Mouse (Mus musculus) embryonic facial prominence, embryonic 15.5 days (tissue): ENCODE data around the gene Dennd5a. TPM values are rescaled to one million over a fixed set of nuclear protein-coding genes. Genes with fewer than 3 reads are reported as not detected.
A peak's percentile ranks its signal among the peaks of the same experiment; 100 is the strongest.
"Not testable (repeated sequence)": the region's sequence is repeated elsewhere in the genome, so short reads cannot be mapped to it uniquely, and the experiment has no call there.

ENCODE experiments used
- ATAC-seq: fragments of 200-750 bp; cut with Nextera tagmentation; 2 replicates; pipeline ENCODE4 v1.8.0; 2017; ENCODE audit warnings: low read depth, moderate TSS enrichment; ENCODE audit not compliant: insufficient number of reproducible peaks, low FRiP score, low TSS enrichment
- H3K27ac ChIP-seq: fragments of 300-500 bp; sonication (generic); replicated peaks from 2 replicates; pipeline ENCODE4 v1.5.1; 2015; ENCODE audit warnings: mild to moderate bottlenecking, inconsistent platforms
- H3K27me3 ChIP-seq: fragments of 300-500 bp; sonication (generic); 2 replicates; pipeline ENCODE4 v1.6.1; 2015; ENCODE audit warnings: inconsistent platforms
- H3K36me3 ChIP-seq: fragments of 300-500 bp; sonication (generic); 2 replicates; pipeline ENCODE4 v1.6.1; 2015; ENCODE audit warnings: mild to moderate bottlenecking, inconsistent platforms
- H3K4me1 ChIP-seq: fragments of 300-500 bp; sonication (generic); 2 replicates; pipeline ENCODE4 v1.6.1; 2015; ENCODE audit warnings: inconsistent platforms
- H3K4me2 ChIP-seq: fragments of 300-500 bp; sonication (generic); replicated peaks from 2 replicates; pipeline ENCODE4 v1.6.1; 2015; ENCODE audit warnings: mild to moderate bottlenecking, inconsistent platforms
- H3K4me3 ChIP-seq: fragments of 300-500 bp; sonication (generic); replicated peaks from 2 replicates; pipeline ENCODE4 v1.5.1; 2015; ENCODE audit warnings: mild to moderate bottlenecking, inconsistent platforms
- H3K9ac ChIP-seq: fragments of 300-500 bp; sonication (generic); 2 replicates; pipeline ENCODE4 v1.6.1; 2015; ENCODE audit warnings: inconsistent platforms
- H3K9me3 ChIP-seq: fragments of 300-500 bp; sonication (generic); replicated peaks from 2 replicates; pipeline ENCODE4 v1.6.1; 2016; ENCODE audit warnings: inconsistent platforms
- WGBS: fragments of 180-500 bp; shearing (Covaris S2); methylation state at CpG from one replicate; pipeline ENCODE4 v1.1.7; 2015; 5-methylcytosine and 5-hydroxymethylcytosine counted together
- polyA plus RNA-seq: library from polyadenylated mRNA; unstranded; fragments of >200 nt; fragmentation: Nextera tagmentation; extraction: Ambion mirVana; gene quantifications from 2 replicates; pipeline ENCODE4 v1.2.1, GENCODE M21; 2015

The Dennd5a gene
- 33.8 and 39.1 TPM in 2 replicates for polyA plus RNA-seq

GRCm38 (mm10) chr7:109959716-109960612, at the start of gene Dennd5a:
TSS of gene Dennd5a (minus strand) at chr7:109960470.
- Histone ChIP-seq H3K36me3 (no peaks in the 10 kb centered on the region), H3K27me3 (no peaks in the 10 kb centered on the region), H3K9me3 (no peaks in the 10 kb centered on the region), H3K4me3 (peak within 1 kb of the TSS; percentile 57), H3K9ac (peak within 1 kb of the TSS; percentile 68), H3K27ac (peak within 1 kb of the TSS; percentile 87), H3K4me1 (peaks cover 44% of the 10 kb centered on the region), H3K4me2 (peak within 1 kb of the TSS; percentile 75)
- WGBS: under 1% methylated on average over 77 of the region's 107 CpGs
- peak; percentile 91 for ATAC-seq

- WGBS: 97% methylated on average over 6 of the region's 6 CpGs
- no peak overlapping the region for H3K4me3 ChIP-seq
- H3K9ac ChIP-seq: no peak overlapping the region
- H3K9me3 ChIP-seq: no peaks in the 10 kb centered on the region
- no peak overlapping the region for H3K4me2 ChIP-seq
- no peaks in the 10 kb centered on the region for H3K27me3 ChIP-seq
- no peaks in the 10 kb centered on the region for H3K4me1 ChIP-seq
- no peaks in the 10 kb centered on the region for H3K36me3 ChIP-seq
- no peak for ATAC-seq
- no peak overlapping the region for H3K27ac ChIP-seq
These were observed 48.8 kb upstream of the Dennd5a start for GRCm38 (mm10) chr7:110009084-110009483.

- no peak for ATAC-seq
- H3K4me3 ChIP-seq: no peak overlapping the region
- no peak overlapping the region for H3K9ac ChIP-seq
- H3K4me1 ChIP-seq: no peaks in the 10 kb centered on the region
- no peaks in the 10 kb centered on the region for H3K27me3 ChIP-seq
- no peak overlapping the region for H3K27ac ChIP-seq
- H3K9me3 ChIP-seq: no peaks in the 10 kb centered on the region
- WGBS: 85% methylated on average over 1 of the region's 1 CpGs
- no peaks in the 10 kb centered on the region for H3K36me3 ChIP-seq
- no peak overlapping the region for H3K4me2 ChIP-seq
These were observed 48.2 kb upstream of the Dennd5a start for GRCm38 (mm10) chr7:110008513-110008912.

GRCm38 (mm10) chr7:110006471-110007195, 46.4 kb upstream of the Dennd5a start:
- Histone ChIP-seq H3K9me3 (no peaks in the 10 kb centered on the region), H3K27ac (no peak overlapping the region), H3K27me3 (no peaks in the 10 kb centered on the region), H3K36me3 (no peaks in the 10 kb centered on the region), H3K4me2 (no peak overlapping the region), H3K4me3 (no peak overlapping the region), H3K9ac (no peak overlapping the region), H3K4me1 (0 out of 2 replicates have a peak, but pooled peaks cover 3% of the 10 kb centered on the region)
- ATAC-seq: no peak
- WGBS: 57% methylated on average over 5 of the region's 5 CpGs

- Histone ChIP-seq H3K9me3 (no peaks in the 10 kb centered on the region), H3K9ac (no peak overlapping the region), H3K4me3 (no peak overlapping the region), H3K36me3 (no peaks in the 10 kb centered on the region), H3K4me1 (0 out of 2 replicates have a peak, but pooled peaks cover 3% of the 10 kb centered on the region), H3K27me3 (no peaks in the 10 kb centered on the region), H3K27ac (no peak overlapping the region), H3K4me2 (no peak overlapping the region)
- no peak for ATAC-seq
These were observed 45.7 kb upstream of the Dennd5a start for GRCm38 (mm10) chr7:110005976-110006375.

- Histone ChIP-seq H3K9ac (no peak overlapping the region), H3K27ac (no peak overlapping the region), H3K4me1 (0 out of 2 replicates have a peak, but pooled peaks cover 3% of the 10 kb centered on the region), H3K4me3 (no peak overlapping the region), H3K36me3 (no peaks in the 10 kb centered on the region), H3K4me2 (peak overlapping the region; percentile 28), H3K27me3 (no peaks in the 10 kb centered on the region), H3K9me3 (no peaks in the 10 kb centered on the region)
- WGBS: 14% methylated on average over 20 of the region's 20 CpGs
- peak; percentile 60; the same call in 1 of the 2 replicates for ATAC-seq
These were observed 42.7 kb upstream of the Dennd5a start for GRCm38 (mm10) chr7:110002968-110003367.

GRCm38 (mm10) chr7:110002092-110002491, 41.8 kb upstream of the Dennd5a start:
- Histone ChIP-seq H3K9ac (no peak overlapping the region), H3K4me3 (no peak overlapping the region), H3K9me3 (no peaks in the 10 kb centered on the region), H3K4me2 (no peak overlapping the region), H3K36me3 (no peaks in the 10 kb centered on the region), H3K27me3 (no peaks in the 10 kb centered on the region), H3K27ac (no peak overlapping the region), H3K4me1 (0 out of 2 replicates have a peak, but pooled peaks cover 3% of the 10 kb centered on the region)
- ATAC-seq: no peak

GRCm38 (mm10) chr7:109998388-109998787, 38.1 kb upstream of the Dennd5a start:
- Histone ChIP-seq H3K27ac (no peak overlapping the region), H3K36me3 (no peaks in the 10 kb centered on the region), H3K9me3 (no peaks in the 10 kb centered on the region), H3K4me2 (no peak overlapping the region), H3K9ac (no peak overlapping the region), H3K4me1 (0 out of 2 replicates have a peak, but pooled peaks cover 3% of the 10 kb centered on the region), H3K27me3 (no peaks in the 10 kb centered on the region), H3K4me3 (no peak overlapping the region)
- 71% methylated on average over 4 of the region's 4 CpGs for WGBS
- no peak for ATAC-seq

- Histone ChIP-seq H3K4me1 (no peaks in the 10 kb centered on the region), H3K27me3 (no peaks in the 10 kb centered on the region), H3K36me3 (no peaks in the 10 kb centered on the region), H3K4me3 (no peak overlapping the region), H3K9me3 (no peaks in the 10 kb centered on the region), H3K9ac (no peak overlapping the region), H3K4me2 (no peak overlapping the region), H3K27ac (peak overlapping the region; percentile 55; the same call in 1 of the 2 replicates)
- WGBS: 54% methylated on average over 2 of the region's 2 CpGs
- ATAC-seq: peak; percentile 54; the same call in 1 of the 2 replicates
These were observed 33.1 kb upstream of the Dennd5a start for GRCm38 (mm10) chr7:109993157-109993959.

GRCm38 (mm10) chr7:109991286-109991685, 31.0 kb upstream of the Dennd5a start:
- Histone ChIP-seq H3K4me2 (no peak overlapping the region), H3K27me3 (no peaks in the 10 kb centered on the region), H3K4me1 (no peaks in the 10 kb centered on the region), H3K9me3 (no peaks in the 10 kb centered on the region), H3K4me3 (no peak overlapping the region), H3K9ac (no peak overlapping the region), H3K27ac (no peak overlapping the region), H3K36me3 (no peaks in the 10 kb centered on the region)
- WGBS: 86% methylated on average over 1 of the region's 1 CpGs
- ATAC-seq: no peak

- peak within 1 kb of the TSS; percentile 45 for H3K9ac ChIP-seq
- 32% methylated on average over 6 of the region's 6 CpGs for WGBS
- H3K9me3 ChIP-seq, H3K27me3 ChIP-seq, ATAC-seq, H3K4me1 ChIP-seq, H3K36me3 ChIP-seq: not testable (repeated sequence)
- peak within 1 kb of the TSS; percentile 88 for H3K27ac ChIP-seq
- H3K4me2 ChIP-seq: peak within 1 kb of the TSS; percentile 58
- H3K4me3 ChIP-seq: peak within 1 kb of the TSS; percentile 51
These were observed 26.5 kb upstream of the Dennd5a start, which contains the start of gene Tmem41b for GRCm38 (mm10) chr7:109986775-109987174. TSS of gene Tmem41b (minus strand) at chr7:109986929.
